Mouse (Mus musculus) testis, adult 2 months (tissue): ENCODE data around the gene Tmem186. TPM values are rescaled to one million over a fixed set of nuclear protein-coding genes. Genes with fewer than 3 reads are reported as not detected.

Experiments used
- H3K27ac ChIP-seq: fragments of 200-500 bp; 2 replicates; pipeline ENCODE4 v1.5.1; 2012; ENCODE audit warnings: low read depth, low read length; ENCODE audit not compliant: control insufficient read depth, insufficient read depth
- H3K27me3 ChIP-seq: fragments of 200-500 bp; 2 replicates; pipeline ENCODE4 v1.6.1; 2012; ENCODE audit warnings: mild to moderate bottlenecking, low read length, moderate library complexity; ENCODE audit not compliant: control insufficient read depth, insufficient read depth
- H3K36me3 ChIP-seq: fragments of 200-500 bp; 2 replicates; pipeline ENCODE4 v1.6.1; 2012; ENCODE audit warnings: mild to moderate bottlenecking, low read length; ENCODE audit not compliant: control insufficient read depth, insufficient read depth
- H3K4me1 ChIP-seq: fragments of 200-500 bp; 2 replicates; pipeline ENCODE4 v1.6.1; 2012; ENCODE audit warnings: low read length; ENCODE audit not compliant: control insufficient read depth, insufficient read depth
- H3K4me3 ChIP-seq: fragments of 200-500 bp; 2 replicates; pipeline ENCODE4 v1.5.1; 2012; ENCODE audit warnings: low read depth, mild to moderate bottlenecking, low read length, moderate library complexity, mixed read lengths; ENCODE audit not compliant: control insufficient read depth
- CTCF ChIP-seq: fragments of 200-500 bp; IDR thresholded peaks from 2 replicates; pipeline ENCODE4 v1.5.1; 2012; ENCODE audit warnings: low read depth, mild to moderate bottlenecking, inconsistent platforms, low read length, moderate library complexity; ENCODE audit not compliant: control insufficient read depth, insufficient read depth, insufficient replicate concordance
- POLR2A ChIP-seq: fragments of 200-500 bp; IDR thresholded peaks from 2 replicates; pipeline ENCODE4 v1.6.1; 2012; ENCODE audit warnings: low read depth, mild to moderate bottlenecking, inconsistent platforms, low read length, moderate library complexity; ENCODE audit not compliant: control insufficient read depth
- polyA plus RNA-seq: library from polyadenylated mRNA; depleted of rRNA; stranded (reverse); fragments of >200 nt; gene quantifications from 2 replicates; pipeline ENCODE4 v1.2.3, GENCODE M21; 2012

The Tmem186 gene
- polyA plus RNA-seq, 1 experiment: 11.1 TPM

DNA sequence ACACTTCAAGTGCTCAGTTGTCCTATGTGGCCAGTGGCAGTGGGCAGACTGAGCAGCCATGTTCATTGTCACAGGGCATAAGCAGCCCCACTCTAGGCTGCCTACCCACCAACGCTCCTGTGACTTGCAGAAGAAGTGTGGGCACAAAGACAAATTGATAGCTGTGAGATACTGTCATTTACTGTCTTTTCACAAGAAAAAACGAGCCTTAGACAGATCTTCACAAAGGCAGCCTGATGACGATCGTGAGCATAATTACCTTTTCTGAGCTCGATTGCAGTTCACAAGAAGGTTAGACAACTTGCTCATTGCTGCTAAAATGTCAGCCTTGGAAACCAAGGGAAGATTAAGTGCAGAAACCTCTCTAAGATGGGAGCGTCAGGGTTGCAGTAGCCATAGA lies 17.6 kb upstream of the Tmem186 start:
- no peak for TF ChIP-seq POLR2A
- TF ChIP-seq CTCF: no peak

DNA sequence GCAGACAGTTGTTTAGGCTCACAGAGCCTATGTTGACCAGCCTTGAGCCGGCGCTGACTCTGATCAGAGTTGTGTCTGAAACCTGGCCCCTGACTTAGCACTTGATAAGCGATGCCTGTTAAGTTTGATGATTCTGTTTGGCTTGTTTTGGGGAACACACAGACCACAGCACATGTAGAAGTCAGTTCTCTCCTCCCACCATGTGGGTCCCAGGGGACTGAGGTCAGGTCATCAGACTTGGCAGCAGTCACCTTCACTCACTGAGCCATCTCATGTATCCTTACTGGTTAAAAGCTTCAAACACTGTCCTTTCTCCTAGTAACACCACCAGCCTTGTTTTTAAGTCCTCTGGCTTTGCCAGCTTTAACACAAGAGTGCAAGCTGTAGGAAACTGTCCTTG lies 12.5 kb upstream of the Tmem186 start:
- Histone ChIP-seq H3K36me3 (peaks cover 1% of the 10 kb centered on the region), H3K27me3 (no peaks in the 10 kb centered on the region)
- TF ChIP-seq CTCF: no peak
- no peak for TF ChIP-seq POLR2A

More for the DNA sequence above, 17.6 kb upstream of the Tmem186 start:
- Histone ChIP-seq H3K4me1 (no peaks in the 10 kb centered on the region), H3K27me3 (no peaks in the 10 kb centered on the region), H3K4me3 (no peak overlapping the region), H3K36me3 (peaks cover 2% of the 10 kb centered on the region), H3K27ac (no peak overlapping the region)

DNA sequence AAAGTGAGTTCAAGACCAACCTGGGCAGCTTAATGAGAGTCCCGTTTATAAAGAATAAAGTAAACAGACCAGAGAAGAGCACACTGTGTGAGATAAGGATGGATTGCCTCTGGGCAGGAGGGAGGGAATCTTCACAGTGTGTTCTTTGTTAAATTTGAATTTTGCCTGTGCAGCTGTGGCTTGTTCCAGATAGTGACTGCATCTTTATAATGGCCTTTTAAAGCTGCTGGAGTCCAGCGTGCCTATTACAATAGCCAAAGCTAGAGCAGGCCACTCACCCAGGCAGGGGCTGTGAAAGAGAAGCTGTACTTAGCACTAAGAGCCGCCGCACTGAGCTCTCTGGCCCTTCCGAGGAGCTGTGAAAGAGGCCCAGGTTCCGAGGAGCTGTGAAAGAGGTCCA lies 8.0 kb upstream of the Tmem186 start:
- peaks cover 6% of the 10 kb centered on the region for H3K36me3 ChIP-seq
- peak overlapping the region; percentile 44 for H3K27ac ChIP-seq
- H3K4me1 ChIP-seq: no peaks in the 10 kb centered on the region
- TF ChIP-seq CTCF (no peak), POLR2A (no peak)
- H3K4me3 ChIP-seq: no peak overlapping the region
- H3K27me3 ChIP-seq: no peaks in the 10 kb centered on the region

More for the DNA sequence above, 12.5 kb upstream of the Tmem186 start:
- Histone ChIP-seq H3K4me1 (no peaks in the 10 kb centered on the region), H3K27ac (no peak overlapping the region), H3K4me3 (no peak overlapping the region)

DNA sequence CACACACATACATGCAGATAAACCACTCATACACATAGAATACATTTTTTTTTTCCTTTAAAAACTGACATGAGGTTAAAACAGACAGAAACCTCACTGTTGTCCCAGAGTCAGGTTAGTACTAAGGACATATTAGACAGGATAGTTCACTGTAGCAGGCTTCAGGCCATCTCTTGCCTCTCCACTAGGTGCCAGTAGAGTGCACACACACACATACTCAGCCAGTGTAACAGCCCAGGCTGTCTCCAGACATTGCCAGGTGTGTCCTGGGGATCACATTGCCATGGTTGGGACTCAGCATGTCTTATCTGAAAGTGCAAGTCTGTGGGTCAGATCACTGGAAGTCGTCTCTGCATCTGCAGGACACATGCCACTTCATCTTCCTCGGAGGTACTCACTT lies 6.3 kb upstream of the Tmem186 start:
- H3K36me3 ChIP-seq: peaks cover 6% of the 10 kb centered on the region
- no peaks in the 10 kb centered on the region for H3K4me1 ChIP-seq
- H3K4me3 ChIP-seq: no peak overlapping the region
- no peaks in the 10 kb centered on the region for H3K27me3 ChIP-seq
- TF ChIP-seq POLR2A (no peak), CTCF (peak; percentile 65; the same call in 1 of the 2 replicates)
- H3K27ac ChIP-seq: no peak overlapping the region

DNA sequence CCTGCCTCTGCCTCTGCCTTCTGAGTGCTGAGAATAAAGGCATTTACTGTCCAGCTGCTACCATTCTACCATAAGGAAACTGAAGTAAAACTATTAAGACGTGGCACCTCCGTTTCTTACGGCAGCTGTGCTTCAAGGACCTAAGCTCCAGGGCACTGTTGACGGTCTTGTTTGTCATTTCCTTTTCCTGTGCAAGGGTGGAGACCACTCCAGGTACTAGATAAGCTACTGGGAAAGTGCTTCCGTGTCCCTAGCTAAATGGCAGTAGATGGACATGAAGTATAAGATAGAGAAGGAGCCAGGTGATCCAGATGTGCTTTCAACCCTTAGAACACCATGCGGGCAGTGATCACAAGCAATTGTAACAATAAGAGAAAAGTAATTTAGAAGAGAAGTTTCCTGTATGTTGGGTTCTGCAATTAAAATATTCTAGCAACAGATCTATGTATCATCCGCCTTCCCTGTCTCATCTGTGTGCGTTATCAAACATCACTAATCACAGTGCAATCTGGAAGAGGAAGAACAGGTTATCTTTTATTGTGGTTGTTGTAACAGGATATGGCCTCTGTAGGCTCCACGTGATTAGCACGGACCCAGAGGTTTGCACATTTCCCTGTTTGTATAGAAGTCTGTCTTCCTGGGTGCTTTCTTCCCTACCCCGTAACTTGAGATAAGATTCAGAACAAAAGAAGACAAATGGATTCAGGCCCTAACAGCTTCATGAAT lies 2.1 kb upstream of the Tmem186 start:
- Histone ChIP-seq H3K4me3 (no peak overlapping the region), H3K27ac (no peak overlapping the region), H3K36me3 (peaks cover 5% of the 10 kb centered on the region), H3K27me3 (no peaks in the 10 kb centered on the region), H3K4me1 (peaks cover 8% of the 10 kb centered on the region)
- TF ChIP-seq POLR2A: no peak
- TF ChIP-seq CTCF: no peak

DNA sequence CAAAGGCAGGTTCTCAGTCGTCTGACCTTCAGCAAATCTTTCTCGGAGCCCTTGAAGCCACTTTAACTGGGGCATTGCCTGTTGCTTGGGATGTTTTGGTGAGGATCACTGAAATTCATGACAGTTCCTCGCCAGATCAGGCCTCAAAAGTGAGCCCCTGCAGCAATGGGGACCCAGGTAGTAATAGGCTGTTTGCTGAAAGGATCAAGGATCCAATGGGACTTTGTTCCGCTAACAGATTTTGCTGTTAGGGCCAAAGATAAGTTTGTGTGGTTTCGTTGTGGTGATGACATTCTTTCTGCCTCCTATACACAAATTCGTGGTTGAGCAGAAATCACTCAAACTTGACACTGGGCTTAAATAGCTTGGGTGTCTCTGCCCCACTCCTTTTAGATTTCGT lies 619 bp upstream of the Tmem186 start:
- H3K4me3 ChIP-seq: peak overlapping the region; percentile 99
- peaks cover 8% of the 10 kb centered on the region for H3K4me1 ChIP-seq
- H3K27ac ChIP-seq: peak overlapping the region; percentile 98
- no peaks in the 10 kb centered on the region for H3K27me3 ChIP-seq
- H3K36me3 ChIP-seq: peaks cover 3% of the 10 kb centered on the region
- TF ChIP-seq POLR2A: no peak
- no peak for TF ChIP-seq CTCF

DNA sequence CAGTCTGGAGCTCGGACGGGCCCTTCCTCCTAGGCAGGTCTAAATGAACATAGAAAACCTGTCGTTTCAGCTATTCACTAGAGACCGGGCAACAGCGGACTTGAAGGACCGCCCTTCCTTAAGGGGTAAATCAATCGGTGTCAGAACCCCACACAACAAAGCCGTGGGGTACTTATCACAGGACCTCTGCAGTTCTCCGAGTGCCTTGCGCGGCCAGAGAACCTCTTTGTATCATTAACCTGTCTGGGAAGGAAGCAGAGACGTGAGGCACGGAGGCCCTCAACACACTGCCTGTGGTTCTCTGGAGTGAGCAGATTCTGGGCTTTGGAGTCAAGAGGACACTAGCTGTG lies 670 bp downstream of the Tmem186 start:
- H3K4me3 ChIP-seq: peak overlapping the region; percentile 99
- H3K36me3 ChIP-seq: no peaks in the 10 kb centered on the region; the same call in 1 of the 2 replicates
- H3K4me1 ChIP-seq: peaks cover 8% of the 10 kb centered on the region
- no peak for TF ChIP-seq CTCF
- no peaks in the 10 kb centered on the region for H3K27me3 ChIP-seq
- peak overlapping the region; percentile 98 for H3K27ac ChIP-seq
